Mouse (Mus musculus) CH12.LX (cell line): ENCODE data around the gene Golt1b.

Experiments used
- CHD1 ChIP-seq: IDR thresholded peaks from 2 replicates; pipeline ENCODE4 v1.6.1; 2012; ENCODE audit warnings: low read depth, low read length, improper control_type of control experiment, inconsistent platforms
- CTCF ChIP-seq, 2 experiments: IDR thresholded peaks in 1 of 2; conservative IDR thresholded peaks in 1 of 2; 2 replicates each; pipeline ENCODE4 v1.5.1; 2011 to 2012; ENCODE audit warnings: low read depth in 2 of 2, low read length in 2 of 2, improper control_type of control experiment in 1 of 2, inconsistent platforms in 1 of 2, mild to moderate bottlenecking in 1 of 2, moderate library complexity in 1 of 2
- EP300 ChIP-seq: IDR thresholded peaks from 2 replicates; pipeline ENCODE4 v1.6.1; 2011; ENCODE audit warnings: low read length, improper control_type of control experiment
- KAT2A ChIP-seq: IDR thresholded peaks from 2 replicates; pipeline ENCODE4 v1.6.1; 2012; ENCODE audit warnings: low read length, improper control_type of control experiment, inconsistent platforms; ENCODE audit not compliant: insufficient replicate concordance
- POLR2A ChIP-seq: IDR thresholded peaks from 2 replicates; pipeline ENCODE4 v1.6.1; 2011; ENCODE audit warnings: low read depth, mild to moderate bottlenecking, improper control_type of control experiment, low read length

GRCm38 (mm10) chr6:142387755-142388271 is 792 bp downstream of the Golt1b start:
- no peak for TF ChIP-seq CTCF (conservative IDR thresholded peaks at IDR 0.05 in 1 of 2, IDR thresholded peaks at IDR 0.05 in 1 of 2; ENCODE audit: low read depth in 2 of 2, low read length in 2 of 2)
- TF ChIP-seq EP300 = no peak
- no peak for TF ChIP-seq POLR2A
- TF ChIP-seq CHD1 = no peak
- no peak for TF ChIP-seq KAT2A
